Mouse (Mus musculus) thymus, postnatal 0 days (tissue): ENCODE results near the gene Gm44502. TPM values are rescaled to one million over a fixed set of nuclear protein-coding genes. Genes with fewer than 3 reads are reported as not detected.

ENCODE experiments used
- DNase-seq: peaks from one replicate; pipeline ENCODE4 v3.0.0-alpha.2; 2015; ENCODE audit warnings: low spot score
- polyA plus RNA-seq: library from polyadenylated mRNA; unstranded; fragments of >200 nt; fragmentation: Nextera tagmentation; extraction: Ambion mirVana; gene quantifications from 2 replicates; pipeline ENCODE4 v1.2.1, GENCODE M21; 2015

Gene Gm44502
- polyA plus RNA-seq: not detected in 2 replicates

GRCm38 (mm10) chr15:89429352-89430221 lies at the start of gene Gm44502, which contains the start of the genes C730034F03Rik and Chkb:
Gene Gm44502 (minus strand): TSS chr15:89429696.
Gene C730034F03Rik (plus strand): TSS chr15:89429589.
Gene Chkb (minus strand): TSS chr15:89429908.
- peak; percentile 93 for DNase-seq

GRCm38 (mm10) chr15:89478622-89479021 lies 49.1 kb upstream of the Gm44502 start:
- DNase-seq: no peak

GRCm38 (mm10) chr15:89477806-89478205 lies 48.3 kb upstream of the Gm44502 start:
- no peak for DNase-seq

- DNase-seq: no peak
Measured at GRCm38 (mm10) chr15:89477091-89477491, 47.6 kb upstream of the Gm44502 start, which contains the start of gene Arsa. Gene Arsa (minus strand): TSS chr15:89477425.

- peak; percentile 53 for DNase-seq
Measured at GRCm38 (mm10) chr15:89476475-89476815, 46.9 kb upstream of the Gm44502 start.

- DNase-seq: peak; percentile 89
Measured at GRCm38 (mm10) chr15:89475611-89476474, 46.3 kb upstream of the Gm44502 start.

- DNase-seq: no peak
Measured at GRCm38 (mm10) chr15:89475293-89475600, 45.8 kb upstream of the Gm44502 start.

- DNase-seq: no peak
Measured at GRCm38 (mm10) chr15:89474596-89475292, 45.2 kb upstream of the Gm44502 start.

- DNase-seq: no peak
Measured at GRCm38 (mm10) chr15:89473921-89474320, 44.4 kb upstream of the Gm44502 start.

GRCm38 (mm10) chr15:89473370-89473769 lies 43.9 kb upstream of the Gm44502 start:
- DNase-seq: no peak

GRCm38 (mm10) chr15:89471476-89471875 lies 42.0 kb upstream of the Gm44502 start:
- no peak for DNase-seq

- peak; percentile 14 for DNase-seq
Measured at GRCm38 (mm10) chr15:89468577-89468976, 39.1 kb upstream of the Gm44502 start.

GRCm38 (mm10) chr15:89465052-89465451 lies 35.6 kb upstream of the Gm44502 start:
- no peak for DNase-seq

GRCm38 (mm10) chr15:89463334-89464235 lies 34.1 kb upstream of the Gm44502 start:
- DNase-seq: no peak

GRCm38 (mm10) chr15:89462176-89462575 lies 32.7 kb upstream of the Gm44502 start:
- DNase-seq: no peak

- no peak for DNase-seq
Measured at GRCm38 (mm10) chr15:89461321-89461720, 31.8 kb upstream of the Gm44502 start.

GRCm38 (mm10) chr15:89460298-89460697 lies 30.8 kb upstream of the Gm44502 start:
- DNase-seq: no peak

- no peak for DNase-seq
Measured at GRCm38 (mm10) chr15:89459821-89460220, 30.3 kb upstream of the Gm44502 start.

GRCm38 (mm10) chr15:89458942-89459341 lies 29.4 kb upstream of the Gm44502 start:
- peak; percentile 13 for DNase-seq

GRCm38 (mm10) chr15:89455642-89456041 lies 26.1 kb upstream of the Gm44502 start:
- no peak for DNase-seq
